Mouse (Mus musculus): ENCODE measurements around the gene Glipr1l2. TPM values are rescaled to one million over a fixed set of nuclear protein-coding genes. Genes with fewer than 3 reads are reported as not detected.

Glipr1l2 gene
- total RNA-seq, 1 experiment, result not detected

GRCm38 (mm10) chr10:112132194-112132593 lies 49.0 kb downstream of the Glipr1l2 start:
- DNase-seq (ENCODE audit: low read depth, low spot score), result no peak
- in situ Hi-C loops (cut with MboI; ENCODE audit: low sequenced_read_pairs in 2 of 2, unreplicated experiment in 2 of 2), result no loop called here
- no peak overlapping the region for H3K4me3 ChIP-seq (ENCODE audit: insufficient read depth in 1 of 2, low read depth in 1 of 2, low read length in 2 of 2, poor library complexity in 1 of 2, severe bottlenecking in 1 of 2)
- H3K9me3 ChIP-seq (ENCODE audit: control insufficient read depth, insufficient read depth, low read depth, low read length), result no peaks in the 10 kb centered on the region
- TF ChIP-seq ZC3H11A (IDR thresholded peaks at IDR 0.05; ENCODE audit: borderline replicate concordance, low read depth, low read length) (no peak), CHD2 (IDR thresholded peaks at IDR 0.05; ENCODE audit: low read depth, low read length) (no peak), ZNF384 (IDR thresholded peaks at IDR 0.05; ENCODE audit: low read depth, low read length) (no peak), HCFC1 (IDR thresholded peaks at IDR 0.05; ENCODE audit: borderline replicate concordance, insufficient read depth, low read length) (no peak), MAFK (IDR thresholded peaks at IDR 0.05; ENCODE audit: insufficient read depth, low read depth, low read length) (no peak)
- no peak overlapping the region for H3K27ac ChIP-seq (ENCODE audit: insufficient read depth, low read depth, low read length, poor library complexity, severe bottlenecking)
- no peak overlapping the region for H3K9ac ChIP-seq (ENCODE audit: insufficient read depth, low read depth, low read length, poor library complexity, severe bottlenecking)
- H3K4me1 ChIP-seq (ENCODE audit: control insufficient read depth in 2 of 2, insufficient read depth in 2 of 2, low read length in 2 of 2, poor library complexity in 1 of 2), result no peaks in the 10 kb centered on the region
- no peaks in the 10 kb centered on the region for H3K36me3 ChIP-seq (ENCODE audit: control insufficient read depth, insufficient read depth, low read length, poor library complexity, severe bottlenecking)

DNA sequence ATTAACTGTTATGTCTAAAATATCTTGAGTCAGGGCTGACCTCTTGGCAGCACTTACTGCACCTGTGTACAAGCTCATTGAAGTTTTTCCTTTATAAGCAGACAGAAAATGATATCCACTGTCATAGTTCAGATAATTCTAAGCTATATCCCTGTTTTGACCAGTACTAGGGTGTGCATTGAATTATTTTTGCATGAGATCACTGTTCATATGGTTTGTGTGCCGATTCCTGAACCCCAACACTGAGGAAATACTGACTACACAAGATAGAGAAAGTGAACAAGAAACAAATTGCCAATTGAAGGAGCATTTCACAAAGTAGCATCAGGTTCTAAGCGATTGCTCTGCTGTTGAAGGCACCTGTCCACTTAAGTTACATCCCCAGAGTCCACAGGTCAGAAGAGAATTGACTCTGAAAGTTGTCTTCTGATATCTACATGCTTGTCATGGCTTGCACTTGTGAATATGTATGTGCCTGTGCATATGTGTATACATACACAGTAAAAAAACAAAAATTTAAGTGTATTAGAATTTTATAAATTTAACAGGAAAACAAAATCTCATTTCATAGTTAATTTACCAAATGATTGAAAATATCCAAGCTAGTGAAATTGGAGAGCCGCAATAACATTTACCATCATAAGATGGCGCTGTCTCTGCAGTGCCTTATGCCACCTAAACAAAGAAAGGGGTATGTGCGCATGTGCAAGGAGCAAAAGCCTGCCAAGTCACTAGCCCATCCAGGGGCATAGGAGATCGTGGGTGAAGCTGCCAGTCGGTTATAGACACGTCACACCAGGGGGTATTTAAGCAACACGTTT lies 55.1 kb downstream of the Glipr1l2 start:
- Histone ChIP-seq H3K4me1 (ENCODE audit: control insufficient read depth in 2 of 2, insufficient read depth in 2 of 2, low read length in 2 of 2, poor library complexity in 1 of 2) (no peaks in the 10 kb centered on the region), H3K9ac (ENCODE audit: insufficient read depth, low read depth, low read length, poor library complexity, severe bottlenecking) (no peak overlapping the region), H3K4me3 (ENCODE audit: insufficient read depth in 1 of 2, low read depth in 1 of 2, low read length in 2 of 2, poor library complexity in 1 of 2, severe bottlenecking in 1 of 2) (0 out of 4 replicates have a peak overlapping the region, but pooled peaks of 1 of the 2 experiments have one; percentile 34), H3K36me3 (ENCODE audit: control insufficient read depth, insufficient read depth, low read length, poor library complexity, severe bottlenecking) (no peaks in the 10 kb centered on the region), H3K9me3 (ENCODE audit: control insufficient read depth, insufficient read depth, low read depth, low read length) (no peaks in the 10 kb centered on the region), H3K27ac (ENCODE audit: insufficient read depth, low read depth, low read length, poor library complexity, severe bottlenecking) (no peak overlapping the region)
- in situ Hi-C loops (cut with MboI; ENCODE audit: low sequenced_read_pairs in 2 of 2, unreplicated experiment in 2 of 2), result no loop called here
- peak; percentile 41 for DNase-seq (ENCODE audit: low read depth, low spot score)
- TF ChIP-seq HCFC1 (IDR thresholded peaks at IDR 0.05; ENCODE audit: borderline replicate concordance, insufficient read depth, low read length) (no peak), MAFK (IDR thresholded peaks at IDR 0.05; ENCODE audit: insufficient read depth, low read depth, low read length) (no peak), CHD2 (IDR thresholded peaks at IDR 0.05; ENCODE audit: low read depth, low read length) (no peak), ZNF384 (IDR thresholded peaks at IDR 0.05; ENCODE audit: low read depth, low read length) (no peak), ZC3H11A (IDR thresholded peaks at IDR 0.05; ENCODE audit: borderline replicate concordance, low read depth, low read length) (no peak)

- Histone ChIP-seq H3K9ac (ENCODE audit: insufficient read depth, low read depth, low read length, poor library complexity, severe bottlenecking) (no peak overlapping the region), H3K9me3 (ENCODE audit: control insufficient read depth, insufficient read depth, low read depth, low read length) (no peaks in the 10 kb centered on the region), H3K4me3 (ENCODE audit: insufficient read depth in 1 of 2, low read depth in 1 of 2, low read length in 2 of 2, poor library complexity in 1 of 2, severe bottlenecking in 1 of 2) (0 out of 4 replicates have a peak overlapping the region, but pooled peaks of 1 of the 2 experiments have one; percentile 34), H3K4me1 (ENCODE audit: control insufficient read depth in 2 of 2, insufficient read depth in 2 of 2, low read length in 2 of 2, poor library complexity in 1 of 2) (no peaks in the 10 kb centered on the region), H3K27ac (ENCODE audit: insufficient read depth, low read depth, low read length, poor library complexity, severe bottlenecking) (no peak overlapping the region), H3K36me3 (ENCODE audit: control insufficient read depth, insufficient read depth, low read length, poor library complexity, severe bottlenecking) (no peaks in the 10 kb centered on the region)
- in situ Hi-C loops (cut with MboI; ENCODE audit: low sequenced_read_pairs in 2 of 2, unreplicated experiment in 2 of 2), result no loop called here
- DNase-seq (ENCODE audit: low read depth, low spot score), result no peak
- TF ChIP-seq ZC3H11A (IDR thresholded peaks at IDR 0.05; ENCODE audit: borderline replicate concordance, low read depth, low read length), result no peak
- no peak for TF ChIP-seq HCFC1 (IDR thresholded peaks at IDR 0.05; ENCODE audit: borderline replicate concordance, insufficient read depth, low read length)
- no peak for TF ChIP-seq ZNF384 (IDR thresholded peaks at IDR 0.05; ENCODE audit: low read depth, low read length)
- TF ChIP-seq MAFK (IDR thresholded peaks at IDR 0.05; ENCODE audit: insufficient read depth, low read depth, low read length), result no peak
- TF ChIP-seq CHD2 (IDR thresholded peaks at IDR 0.05; ENCODE audit: low read depth, low read length), result no peak
Measured at GRCm38 (mm10) chr10:112138871-112139430, 55.8 kb downstream of the Glipr1l2 start.

DNA sequence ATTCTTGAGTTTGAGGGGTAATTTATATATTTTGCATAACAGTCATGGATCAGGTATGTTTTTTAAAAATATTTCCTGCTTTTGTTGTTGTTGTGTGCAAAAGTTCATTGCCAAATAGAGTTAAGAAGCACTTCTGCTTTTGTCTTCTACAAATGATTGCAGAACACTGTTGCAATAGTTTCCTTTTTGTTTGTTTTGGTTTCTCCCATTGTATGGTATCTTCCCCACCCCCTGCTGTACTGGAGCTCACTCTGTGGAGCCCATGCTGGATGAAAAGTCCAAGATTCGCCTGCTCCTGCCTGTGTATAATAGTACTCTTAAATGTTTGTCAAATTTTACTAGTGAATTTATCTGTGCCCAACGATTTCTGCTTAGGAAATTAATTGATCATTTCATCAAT lies 56.7 kb downstream of the Glipr1l2 start:
- H3K9me3 ChIP-seq (ENCODE audit: control insufficient read depth, insufficient read depth, low read depth, low read length), result no peaks in the 10 kb centered on the region
- DNase-seq (ENCODE audit: low read depth, low spot score), result no peak
- no peak overlapping the region for H3K27ac ChIP-seq (ENCODE audit: insufficient read depth, low read depth, low read length, poor library complexity, severe bottlenecking)
- no peaks in the 10 kb centered on the region for H3K4me1 ChIP-seq (ENCODE audit: control insufficient read depth in 2 of 2, insufficient read depth in 2 of 2, low read length in 2 of 2, poor library complexity in 1 of 2)
- no peaks in the 10 kb centered on the region for H3K36me3 ChIP-seq (ENCODE audit: control insufficient read depth, insufficient read depth, low read length, poor library complexity, severe bottlenecking)
- H3K9ac ChIP-seq (ENCODE audit: insufficient read depth, low read depth, low read length, poor library complexity, severe bottlenecking), result no peak overlapping the region
- H3K4me3 ChIP-seq (ENCODE audit: insufficient read depth in 1 of 2, low read depth in 1 of 2, low read length in 2 of 2, poor library complexity in 1 of 2, severe bottlenecking in 1 of 2), result no peak overlapping the region
- in situ Hi-C loops (cut with MboI; ENCODE audit: low sequenced_read_pairs in 2 of 2, unreplicated experiment in 2 of 2), result no loop called here
- TF ChIP-seq MAFK (IDR thresholded peaks at IDR 0.05; ENCODE audit: insufficient read depth, low read depth, low read length) (no peak), CHD2 (IDR thresholded peaks at IDR 0.05; ENCODE audit: low read depth, low read length) (no peak), HCFC1 (IDR thresholded peaks at IDR 0.05; ENCODE audit: borderline replicate concordance, insufficient read depth, low read length) (no peak), ZNF384 (IDR thresholded peaks at IDR 0.05; ENCODE audit: low read depth, low read length) (no peak), ZC3H11A (IDR thresholded peaks at IDR 0.05; ENCODE audit: borderline replicate concordance, low read depth, low read length) (no peak)

Other genes with a start within 250 kb of the Glipr1l2 start
- gene Krr1, start 110.7 kb upstream of the Glipr1l2 start, total RNA-seq (2012; rRNA removed), result 75.5 and 81.2 TPM in 2 replicates
- gene Glipr1, start 80.7 kb upstream of the Glipr1l2 start, total RNA-seq (2012; rRNA removed), result 3.3 and 23.9 TPM in 2 replicates
- not detected in 2 replicates for gene Glipr1l1, start 23.2 kb upstream of the Glipr1l2 start, total RNA-seq (2012; rRNA removed)
- not detected in 2 replicates for gene Glipr1l3, start 77.0 kb downstream of the Glipr1l2 start, total RNA-seq (2012; rRNA removed)
- gene Caps2, start 80.3 kb downstream of the Glipr1l2 start, total RNA-seq (2012; rRNA removed), result 1.0 and 2.4 TPM in 2 replicates
- 0.21 and 0.58 TPM in 2 replicates for gene Kcnc2, start 187.8 kb downstream of the Glipr1l2 start, total RNA-seq (2012; rRNA removed)

All from ES-E14 (cell line).